Mouse (Mus musculus) natural killer cell, adult 2 months (primary cell): ENCODE measurements around the gene Ets1.

Experiments
- DNase-seq, 2 experiments: peaks; one replicate each; pipeline ENCODE4 v3.0.0; 2022; ENCODE audit warnings: low spot score in 2 of 2

Ets1 gene

GRCm38 (mm10) chr9:32666611-32667517 is 30.8 kb downstream of the Ets1 start:
- no peak for DNase-seq

DNA sequence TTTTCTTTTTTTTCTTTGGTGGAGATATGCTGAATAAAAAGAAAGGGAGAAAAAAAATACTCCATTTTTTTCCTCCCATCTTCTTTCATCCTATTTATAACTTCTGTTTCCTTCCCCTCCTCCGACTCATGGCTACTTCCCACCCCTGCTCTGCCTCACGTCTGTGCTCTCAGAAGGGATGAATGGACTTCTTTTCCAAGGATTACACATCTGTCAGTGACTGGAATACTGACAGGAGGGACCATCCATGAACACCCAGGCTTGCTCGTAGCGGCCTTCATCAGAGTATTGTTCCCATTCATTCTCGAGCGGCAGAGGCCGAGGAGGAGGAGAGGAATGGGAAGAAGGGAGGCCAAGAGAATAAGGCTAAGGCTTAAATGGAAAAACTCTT is 31.5 kb downstream of the Ets1 start:
- no peak for DNase-seq

DNA sequence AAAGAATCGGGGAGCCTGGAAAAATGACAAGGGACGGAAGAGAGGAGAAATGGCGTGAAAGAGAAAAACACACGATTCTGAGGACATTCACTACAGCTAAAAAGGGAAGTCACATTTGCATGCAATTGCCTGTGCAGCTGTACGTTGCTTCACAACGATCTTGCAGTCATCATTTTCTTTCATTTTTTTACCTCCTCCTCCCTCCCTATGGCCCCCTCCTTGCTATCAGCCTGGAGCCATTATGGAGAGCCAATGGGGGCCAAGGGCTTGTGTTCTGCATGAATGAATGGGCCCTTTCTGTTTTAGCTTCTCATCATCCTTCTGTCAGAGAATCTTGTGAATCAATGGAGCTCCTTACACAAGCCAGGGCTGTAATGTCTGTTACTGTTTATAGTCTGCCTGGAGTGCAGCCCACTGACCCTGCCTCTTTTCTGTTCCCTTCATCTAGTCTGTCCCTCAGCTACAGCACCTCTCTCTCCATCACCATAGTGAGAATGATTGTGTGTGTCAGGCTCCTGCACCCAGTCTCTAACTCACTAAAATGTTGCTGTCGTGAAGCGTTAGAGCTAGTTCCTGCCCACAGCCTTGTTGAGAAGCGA is 32.2 kb downstream of the Ets1 start:
- peak in 1 of 2 experiments; percentile 74 for DNase-seq

DNA sequence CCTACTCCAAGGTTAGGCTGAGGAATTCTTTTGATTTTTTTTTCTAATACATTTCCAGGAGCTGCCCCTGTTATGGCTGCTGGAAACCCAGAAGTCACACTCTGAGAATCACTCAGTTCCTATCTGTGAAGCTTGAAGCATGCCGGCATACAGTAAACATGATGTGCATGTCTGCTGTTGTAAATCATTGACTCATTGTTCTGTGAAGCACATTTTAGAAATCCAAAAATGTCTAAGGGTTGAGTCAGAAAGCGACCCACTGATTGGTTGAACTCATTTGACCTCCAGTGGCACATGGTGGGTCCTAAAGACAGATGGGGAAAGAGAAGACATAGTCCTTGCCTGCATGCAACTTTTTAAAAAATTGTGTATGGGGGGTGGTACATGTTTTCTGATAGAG is 33.4 kb downstream of the Ets1 start:
- DNase-seq, result no peak

DNA sequence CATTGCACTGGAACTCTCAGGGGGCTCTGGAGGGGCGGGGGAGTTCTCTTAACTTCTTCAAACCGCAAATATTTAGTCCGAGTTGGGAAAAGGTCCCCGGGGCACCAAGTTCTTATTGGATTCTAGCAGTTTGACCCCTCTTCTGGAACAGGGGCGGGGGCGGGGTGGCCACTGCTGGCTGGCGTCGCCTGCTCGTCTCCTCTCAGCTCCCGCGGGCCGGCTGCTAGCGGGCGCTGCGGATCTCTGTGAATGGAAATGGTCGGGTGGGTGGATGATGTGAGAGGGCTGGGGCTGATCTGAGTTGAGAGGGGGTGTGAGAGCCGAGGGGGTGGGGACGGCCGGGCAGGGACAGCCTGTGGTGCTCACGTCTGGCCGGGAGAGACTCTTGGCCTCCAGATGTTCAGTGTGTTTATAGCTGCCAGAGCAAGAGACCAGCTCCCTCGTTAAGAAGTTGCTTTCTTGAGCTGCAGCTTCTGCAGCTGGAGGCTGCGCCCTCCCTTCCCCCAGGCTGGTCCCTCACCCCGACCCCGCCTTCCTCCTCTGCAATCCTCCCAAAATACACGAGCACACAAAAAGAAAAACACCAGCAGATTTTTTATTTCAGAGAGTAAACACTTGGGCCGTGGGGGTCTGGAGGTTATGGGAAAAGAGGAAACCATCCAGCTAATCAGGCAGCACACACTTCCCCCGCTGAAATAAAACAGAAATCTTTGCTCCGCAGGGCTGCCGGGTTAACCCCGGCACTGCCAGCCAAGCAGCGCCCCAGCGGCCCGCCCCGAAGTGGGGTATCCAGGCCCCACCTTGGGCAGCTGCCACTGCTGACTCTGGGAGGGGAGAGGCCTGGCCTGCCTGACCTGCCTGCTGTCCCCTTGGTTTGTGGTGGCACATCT is 36.2 kb downstream of the Ets1 start:
- DNase-seq, result peak; percentile 30 to 73

DNA sequence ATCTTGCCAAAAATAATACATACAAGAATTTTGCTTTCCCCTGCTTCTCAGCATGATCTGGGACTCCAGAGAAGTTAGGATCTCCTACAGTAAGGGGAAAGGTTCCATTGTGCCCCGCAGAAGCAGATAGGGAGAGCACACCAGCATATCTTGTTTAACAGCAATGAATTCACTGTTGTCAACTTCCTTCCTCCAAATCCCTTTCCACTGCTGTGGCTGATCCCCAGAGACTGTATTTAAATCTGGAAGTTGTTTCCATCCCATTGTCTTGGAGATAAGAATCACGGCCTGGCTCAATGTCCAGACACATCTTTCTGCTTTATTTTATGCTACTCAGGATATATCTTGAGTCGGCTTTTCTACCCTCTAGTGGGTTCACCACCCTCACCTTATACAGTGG is 37.9 kb downstream of the Ets1 start:
- no peak for DNase-seq

DNA sequence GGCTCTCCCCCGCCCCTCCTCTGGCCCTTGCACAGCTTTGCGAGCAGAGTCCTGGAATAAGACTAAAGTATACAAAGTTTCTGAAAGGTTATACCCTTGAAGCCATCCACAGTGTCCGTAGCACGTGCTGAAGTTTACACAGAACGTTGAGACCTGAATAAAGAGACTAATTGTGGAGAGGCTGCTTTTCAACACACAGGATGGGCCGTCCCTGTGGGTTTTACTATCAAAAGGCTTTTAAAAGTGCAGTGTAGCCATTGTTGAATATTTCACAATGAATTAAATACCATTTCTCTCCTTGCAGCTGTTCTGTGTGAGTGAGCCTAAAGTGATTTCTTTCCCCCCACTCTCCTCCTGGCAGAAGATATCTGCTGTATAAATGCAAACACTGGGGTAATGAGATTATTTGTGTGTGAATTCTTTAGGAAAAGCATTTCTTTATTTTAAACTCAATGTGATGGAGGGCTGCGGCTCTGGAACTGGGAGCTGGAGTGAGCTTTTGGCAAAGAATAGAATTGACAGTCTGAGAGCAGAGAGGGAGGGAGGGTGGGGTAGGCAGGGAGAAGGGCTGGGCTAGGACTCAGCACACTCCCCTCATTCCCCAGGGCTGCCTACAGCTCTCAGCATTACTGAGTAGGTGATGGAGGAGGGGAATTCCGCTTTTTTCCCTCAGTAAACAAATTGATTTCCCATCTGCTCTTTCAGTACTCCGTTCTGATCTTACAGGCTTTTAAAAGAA is 39.8 kb downstream of the Ets1 start:
- DNase-seq, result no peak

- peak in 1 of 2 experiments; percentile 53 for DNase-seq
These were observed 40.5 kb downstream of the Ets1 start for GRCm38 (mm10) chr9:32676480-32676879.

DNA sequence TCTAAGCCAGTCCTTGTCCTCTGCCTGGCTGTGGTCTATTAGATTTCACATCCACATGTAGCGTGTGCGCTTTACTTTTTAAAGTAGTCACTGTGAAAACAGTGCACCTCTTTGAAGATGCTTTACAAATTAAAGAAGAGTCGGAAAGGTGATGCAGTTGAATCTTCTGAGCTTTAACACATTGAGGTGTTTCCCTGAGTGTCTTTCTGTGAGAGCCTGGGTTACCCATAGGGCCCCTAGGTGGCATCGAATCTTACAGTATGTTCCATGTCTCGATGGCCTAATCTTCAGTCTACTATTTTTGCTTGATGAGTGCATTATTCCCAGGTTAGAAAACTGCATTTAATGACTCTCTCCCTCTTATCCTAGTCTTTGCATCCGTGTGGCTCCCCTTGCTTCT is 41.6 kb downstream of the Ets1 start:
- no peak for DNase-seq

- DNase-seq, result no peak
These were observed 42.2 kb downstream of the Ets1 start for GRCm38 (mm10) chr9:32678120-32678757.

GRCm38 (mm10) chr9:32679531-32679930 is 43.5 kb downstream of the Ets1 start:
- peak in 1 of 2 experiments; percentile 45 for DNase-seq

DNA sequence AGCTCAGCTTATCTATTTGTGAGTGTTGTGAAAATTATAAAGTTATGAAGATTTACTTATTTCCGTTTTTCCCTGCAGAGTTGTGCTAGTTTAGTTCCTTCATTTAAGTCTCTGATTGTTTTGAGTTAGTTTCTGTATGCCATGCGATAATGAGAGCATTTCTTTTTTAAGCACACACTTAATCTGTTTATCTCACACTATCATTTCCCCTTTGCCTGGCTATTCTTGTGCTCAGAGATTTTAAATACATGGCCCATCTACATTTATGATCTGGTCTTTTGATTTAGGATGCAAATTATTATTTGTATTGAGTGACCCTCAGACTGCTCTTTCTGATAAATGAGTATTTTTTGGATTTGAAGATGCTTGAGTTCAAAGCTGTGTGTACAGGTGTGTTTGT is 44.2 kb downstream of the Ets1 start:
- no peak for DNase-seq

GRCm38 (mm10) chr9:32685793-32686558 is 50.0 kb downstream of the Ets1 start:
- DNase-seq, result no peak

GRCm38 (mm10) chr9:32688351-32688750 is 52.3 kb downstream of the Ets1 start:
- DNase-seq, result no peak

DNA sequence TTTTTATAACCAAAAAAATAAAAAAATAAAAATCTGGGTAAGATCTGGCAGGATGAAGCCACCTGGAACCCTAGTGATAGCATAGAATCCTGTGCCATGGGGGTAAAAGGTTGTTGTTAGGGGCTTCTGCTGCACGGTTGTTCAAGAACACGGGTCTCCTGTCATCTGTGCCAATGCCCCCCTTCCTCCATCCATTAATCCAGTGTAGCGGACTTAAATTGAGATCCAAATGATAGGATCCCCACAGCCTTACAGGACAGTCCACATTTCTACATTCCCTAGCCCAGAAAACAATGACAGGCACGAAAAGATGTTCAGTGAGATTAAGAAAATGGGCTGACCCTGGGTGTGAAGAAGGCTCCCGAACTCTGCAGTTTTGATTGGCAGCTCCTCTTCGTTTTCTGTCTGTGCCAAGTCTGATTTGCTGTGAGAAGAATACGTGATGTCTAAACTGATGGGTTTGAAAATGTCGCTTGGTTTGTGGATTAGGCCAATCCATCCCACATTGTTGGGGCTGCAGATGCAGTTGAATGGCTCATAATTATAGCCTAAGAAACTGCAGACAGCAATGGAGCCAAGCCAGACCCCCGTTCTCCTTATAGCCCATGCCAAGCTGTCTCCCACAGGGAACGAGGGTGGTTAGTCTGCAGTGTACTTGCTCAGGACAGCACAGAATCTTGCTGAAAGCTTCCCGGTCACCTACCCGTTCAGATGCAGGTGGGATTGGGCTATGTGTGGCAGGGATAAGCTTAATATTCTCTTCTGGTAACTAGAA is 55.3 kb downstream of the Ets1 start:
- no peak for DNase-seq

DNA sequence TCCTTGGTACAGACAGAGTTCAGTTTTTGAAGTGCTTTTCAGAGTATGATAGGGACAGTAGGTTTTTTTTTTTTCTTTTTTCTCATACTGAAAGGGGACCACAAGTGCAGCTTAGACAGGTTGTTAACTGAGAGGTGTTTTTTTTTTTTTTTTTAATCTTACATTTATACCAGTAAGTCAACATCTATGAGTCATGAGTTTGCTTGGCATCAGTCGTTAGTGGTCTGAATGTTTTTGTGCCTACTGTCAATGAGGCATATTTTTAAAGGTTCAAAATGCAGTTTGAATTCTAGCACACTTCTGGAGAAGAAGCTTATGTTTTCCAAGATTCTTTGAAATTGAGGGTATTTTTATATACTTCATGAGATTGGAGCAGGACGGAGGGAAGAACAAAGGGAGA is 56.9 kb downstream of the Ets1 start:
- DNase-seq, result no peak

DNA sequence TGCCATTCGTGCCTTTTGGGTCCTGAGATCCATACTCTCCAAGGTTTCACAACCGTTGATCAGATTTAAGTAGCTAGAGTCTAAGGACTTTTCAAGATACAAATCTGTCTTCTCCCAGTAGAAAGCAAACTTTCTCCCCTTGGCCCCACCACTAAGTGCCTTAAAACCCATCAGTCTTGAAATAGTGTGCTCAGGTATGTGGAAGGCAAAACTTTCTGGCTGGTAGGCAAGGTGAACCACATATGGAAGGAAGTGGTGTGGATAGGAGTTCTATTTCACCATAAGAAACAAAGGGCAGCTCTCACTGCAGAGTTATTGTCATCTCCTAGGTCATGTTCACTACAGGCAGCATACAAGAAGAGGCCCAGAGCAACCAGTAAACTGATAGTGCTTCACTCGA is 57.4 kb downstream of the Ets1 start:
- no peak for DNase-seq

DNA sequence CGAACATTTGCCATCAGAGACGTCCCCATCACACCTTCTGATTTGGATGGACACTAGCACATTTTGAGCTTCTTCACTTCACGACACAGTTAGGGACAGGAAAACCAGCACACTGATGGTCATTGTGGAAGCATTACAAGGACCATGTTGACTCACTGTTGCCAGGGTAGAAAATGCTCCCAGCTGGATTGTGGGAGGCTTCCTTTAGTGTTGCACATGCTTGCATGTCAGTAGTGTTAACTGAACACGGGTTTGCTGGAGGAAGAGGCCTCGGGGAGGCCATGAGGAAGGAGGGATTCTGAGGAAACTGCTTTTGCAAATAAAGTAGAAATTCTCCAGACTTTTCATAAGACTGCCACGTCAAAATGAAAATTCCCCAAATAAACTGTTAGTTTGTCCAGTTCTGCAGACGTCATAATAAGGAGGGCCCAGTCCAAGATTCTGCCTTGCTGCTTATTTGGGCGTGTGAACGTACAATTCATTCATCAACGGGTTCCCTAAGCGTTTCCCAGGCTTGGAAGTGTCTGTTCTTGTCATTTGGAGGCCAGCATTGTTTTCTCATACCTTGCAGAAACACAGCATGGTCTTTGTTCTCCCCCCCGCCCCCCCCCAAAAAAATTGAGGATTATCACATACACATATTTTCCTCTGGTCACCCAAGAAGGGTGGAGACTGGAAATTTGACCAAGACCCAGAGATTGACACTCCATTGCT is 58.2 kb downstream of the Ets1 start:
- DNase-seq, result no peak

DNA sequence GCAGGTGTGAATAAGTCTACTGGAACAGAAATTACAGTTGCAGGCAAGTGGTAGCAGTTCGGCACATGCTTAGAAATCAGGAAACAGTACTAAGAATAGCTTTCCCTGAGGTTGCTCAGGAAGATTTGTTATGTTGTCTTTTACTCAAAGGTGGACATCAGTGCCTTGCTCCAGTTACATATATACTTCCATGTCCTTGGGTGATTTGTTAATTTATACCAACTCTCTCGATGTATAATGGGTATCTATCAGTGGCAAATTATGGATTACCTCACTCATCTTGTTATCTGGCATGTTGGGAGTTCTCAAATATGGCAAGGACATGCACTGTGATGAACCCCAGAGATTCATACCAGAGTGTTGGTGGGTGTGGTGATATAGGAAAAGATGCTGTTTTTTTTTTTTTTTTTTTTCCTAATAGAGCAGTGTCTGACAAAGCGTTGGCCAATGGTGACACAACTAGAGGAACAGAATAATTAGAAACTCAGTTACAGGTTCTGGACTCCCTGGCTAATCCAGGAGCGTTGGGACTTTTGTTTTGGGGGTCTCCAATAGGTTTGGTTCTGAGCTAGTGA is 59.0 kb downstream of the Ets1 start:
- DNase-seq, result no peak
